Mouse (Mus musculus) liver, embryonic 15.5 days (tissue): ENCODE data around the gene Atp7b. TPM values are rescaled to one million over a fixed set of nuclear protein-coding genes. Genes with fewer than 3 reads are reported as not detected.
A peak's percentile ranks its signal among the peaks of the same experiment; 100 is the strongest.

Experiments used
- ATAC-seq: fragments of 200-750 bp; cut with Nextera tagmentation; 2 replicates; pipeline ENCODE4 v1.8.0; 2017; ENCODE audit warnings: moderate number of reproducible peaks, mild to moderate bottlenecking, moderate library complexity; ENCODE audit not compliant: insufficient read depth
- H3K27ac ChIP-seq: fragments of 300-500 bp; sonication (generic); replicated peaks from 2 replicates; pipeline ENCODE4 v1.5.1; 2015; ENCODE audit warnings: mild to moderate bottlenecking, inconsistent platforms
- H3K27me3 ChIP-seq: fragments of 300-500 bp; sonication (generic); 2 replicates; pipeline ENCODE4 v1.6.1; 2015; ENCODE audit warnings: mild to moderate bottlenecking, inconsistent platforms
- H3K36me3 ChIP-seq: fragments of 300-500 bp; sonication (generic); replicated peaks from 2 replicates; pipeline ENCODE4 v1.6.1; 2015; ENCODE audit warnings: moderate library complexity, mild to moderate bottlenecking, inconsistent platforms
- H3K4me1 ChIP-seq: fragments of 300-500 bp; sonication (generic); replicated peaks from 2 replicates; pipeline ENCODE4 v1.6.1; 2015; ENCODE audit warnings: inconsistent platforms
- H3K4me2 ChIP-seq: fragments of 300-500 bp; sonication (generic); 2 replicates; pipeline ENCODE4 v1.6.1; 2015; ENCODE audit warnings: moderate library complexity, mild to moderate bottlenecking, inconsistent platforms
- H3K4me3 ChIP-seq: fragments of 300-500 bp; sonication (generic); replicated peaks from 2 replicates; pipeline ENCODE4 v1.5.1; 2015; ENCODE audit warnings: mild to moderate bottlenecking, inconsistent platforms
- H3K9ac ChIP-seq: fragments of 300-500 bp; sonication (generic); 2 replicates; pipeline ENCODE4 v1.6.1; 2015; ENCODE audit warnings: moderate library complexity, mild to moderate bottlenecking, inconsistent platforms
- H3K9me3 ChIP-seq: fragments of 300-500 bp; sonication (generic); replicated peaks from 2 replicates; pipeline ENCODE4 v1.6.1; 2016; ENCODE audit warnings: inconsistent platforms
- WGBS: fragments of 180-500 bp; shearing (Covaris S2); methylation state at CpG from one replicate; pipeline ENCODE4 v1.1.7; 2015; ENCODE audit warnings: mixed read lengths; ENCODE audit not compliant: insufficient replicate concordance; 5-methylcytosine and 5-hydroxymethylcytosine counted together
- polyA plus RNA-seq: library from polyadenylated mRNA; unstranded; fragments of >200 nt; fragmentation: Nextera tagmentation; extraction: Ambion mirVana; gene quantifications from 2 replicates; pipeline ENCODE4 v1.2.1, GENCODE M21; 2015

The Atp7b gene
- polyA plus RNA-seq, 1 experiment from 2014 or later: 11.6 TPM

DNA sequence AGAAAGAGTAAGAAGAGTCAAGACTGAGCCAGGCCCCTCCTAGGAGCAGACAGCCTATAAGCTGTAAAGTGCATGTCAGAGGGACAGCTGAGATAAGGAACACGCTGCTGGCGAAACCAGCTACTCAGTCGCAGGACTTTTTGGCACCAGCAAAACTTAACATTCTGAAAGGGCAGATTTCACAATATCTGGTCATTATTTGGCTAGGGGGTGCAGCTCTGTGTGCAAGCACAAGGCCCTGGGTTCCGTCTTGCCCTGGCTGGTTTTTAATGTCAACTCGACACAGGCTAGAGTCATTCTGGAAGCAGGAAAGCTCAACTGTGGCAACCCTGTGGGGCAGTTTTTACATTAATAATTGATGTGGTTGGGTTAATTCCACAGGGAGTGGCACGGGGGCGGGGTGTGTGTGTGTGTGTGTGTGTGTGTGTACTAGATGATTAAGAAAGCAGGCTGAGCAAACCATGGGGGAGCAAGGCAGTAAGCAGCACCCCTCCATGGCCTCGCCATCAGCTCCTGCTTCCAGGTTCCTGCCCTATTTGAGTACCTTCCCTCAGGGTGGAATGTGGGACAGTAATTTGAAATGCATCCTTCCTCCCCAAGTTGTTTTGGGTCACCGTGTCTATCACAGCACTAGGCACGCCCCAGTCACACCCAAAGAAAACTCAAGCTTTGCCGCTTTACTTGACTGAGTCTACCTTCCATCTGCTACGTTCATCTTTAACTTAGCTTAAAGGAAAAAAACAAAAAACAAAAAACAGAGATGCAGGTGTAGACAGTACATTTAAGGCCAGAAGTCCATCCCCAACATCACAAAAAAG, 5.2 kb downstream of the Atp7b start:
- peak overlapping the region; percentile 11; the same call in 1 of the 2 replicates for H3K9ac ChIP-seq
- H3K9me3 ChIP-seq: no peaks in the 10 kb centered on the region
- H3K36me3 ChIP-seq: peaks cover 11% of the 10 kb centered on the region; the same call in 1 of the 2 replicates
- H3K4me3 ChIP-seq: peak overlapping the region; percentile 24
- peak overlapping the region; percentile 83 for H3K27ac ChIP-seq
- H3K4me2 ChIP-seq: peak overlapping the region; percentile 90
- no peaks in the 10 kb centered on the region for H3K27me3 ChIP-seq
- 25% methylated on average over 12 of the region's 12 CpGs for WGBS
- peaks cover 62% of the 10 kb centered on the region for H3K4me1 ChIP-seq
- peak; percentile 76 for ATAC-seq

DNA sequence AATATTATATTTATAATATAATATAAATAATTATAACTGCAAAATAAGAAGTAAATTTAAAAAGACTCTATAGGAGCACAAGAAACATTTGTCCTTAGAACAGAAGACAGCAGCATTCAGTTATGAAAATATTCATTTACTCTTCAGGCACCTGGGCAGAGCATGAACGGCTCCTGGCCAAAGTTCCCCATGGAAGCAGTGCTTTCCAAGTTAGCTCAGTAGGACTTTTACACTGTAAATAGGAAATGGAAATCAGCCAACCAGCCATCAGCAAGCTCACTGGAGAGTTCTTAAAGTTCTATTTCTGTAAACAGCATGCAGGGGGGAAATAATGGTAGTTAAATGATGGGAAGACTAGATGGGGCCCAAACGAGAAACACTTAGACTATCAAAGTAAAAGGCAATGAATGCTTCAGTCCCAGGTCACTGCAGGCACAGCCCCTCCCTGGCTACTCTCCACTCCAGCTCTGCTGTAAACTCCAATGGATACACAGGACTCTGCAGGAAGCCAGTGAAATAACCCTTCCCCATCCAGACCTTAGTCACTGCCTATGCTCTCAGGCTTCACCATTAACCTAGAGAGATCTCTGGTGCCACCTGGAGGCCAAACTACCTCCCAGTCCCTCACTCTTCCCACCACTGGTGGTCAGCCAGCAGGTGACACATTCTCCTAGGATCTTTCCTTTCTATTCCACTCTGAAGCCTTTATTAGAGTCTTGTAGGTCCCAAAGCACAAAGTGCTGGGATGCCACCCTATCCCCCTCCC, 12.2 kb downstream of the Atp7b start:
- WGBS: 76% methylated on average over 2 of the region's 2 CpGs
- Histone ChIP-seq H3K4me1 (peaks cover 23% of the 10 kb centered on the region), H3K27ac (peak overlapping the region; percentile 54; the same call in 1 of the 2 replicates), H3K4me2 (no peak overlapping the region), H3K9me3 (no peaks in the 10 kb centered on the region), H3K36me3 (0 out of 2 replicates have a peak, but pooled peaks cover 3% of the 10 kb centered on the region), H3K27me3 (no peaks in the 10 kb centered on the region), H3K4me3 (no peak overlapping the region), H3K9ac (no peak overlapping the region)
- ATAC-seq: peak; percentile 80

- Histone ChIP-seq H3K4me3 (no peak overlapping the region), H3K4me2 (no peak overlapping the region), H3K4me1 (peaks cover 42% of the 10 kb centered on the region), H3K9me3 (no peaks in the 10 kb centered on the region), H3K36me3 (no peaks in the 10 kb centered on the region), H3K27ac (no peak overlapping the region), H3K27me3 (no peaks in the 10 kb centered on the region), H3K9ac (no peak overlapping the region)
- no peak for ATAC-seq
- 70% methylated on average over 12 of the region's 12 CpGs for whole genome bisulfite sequencing
Measured at GRCm38 (mm10) chr8:22043706-22044105, 16.4 kb downstream of the Atp7b start.

GRCm38 (mm10) chr8:22042515-22042914, 17.6 kb downstream of the Atp7b start:
- ATAC-seq: no peak
- H3K4me2 ChIP-seq: no peak overlapping the region
- H3K4me1 ChIP-seq: peaks cover 39% of the 10 kb centered on the region
- no peak overlapping the region for H3K4me3 ChIP-seq
- H3K27ac ChIP-seq: no peak overlapping the region
- H3K9ac ChIP-seq: no peak overlapping the region
- 68% methylated on average over 3 of the region's 3 CpGs for WGBS
- no peaks in the 10 kb centered on the region for H3K27me3 ChIP-seq
- H3K9me3 ChIP-seq: no peaks in the 10 kb centered on the region
- 0 out of 2 replicates have a peak, but pooled peaks cover 6% of the 10 kb centered on the region for H3K36me3 ChIP-seq

- Histone ChIP-seq H3K9ac (no peak overlapping the region), H3K27me3 (no peaks in the 10 kb centered on the region), H3K4me2 (no peak overlapping the region), H3K36me3 (peaks cover 6% of the 10 kb centered on the region; the same call in 1 of the 2 replicates), H3K4me3 (no peak overlapping the region), H3K9me3 (no peaks in the 10 kb centered on the region), H3K4me1 (peaks cover 33% of the 10 kb centered on the region), H3K27ac (peak overlapping the region; percentile 49; the same call in 1 of the 2 replicates)
- WGBS: 48% methylated on average over 6 of the region's 6 CpGs
- no peak for ATAC-seq
Measured at GRCm38 (mm10) chr8:22040153-22040509, 20.0 kb downstream of the Atp7b start.

GRCm38 (mm10) chr8:22039468-22040152, 20.5 kb downstream of the Atp7b start:
- WGBS: 26% methylated on average over 15 of the region's 15 CpGs
- peak overlapping the region; percentile 49 for H3K27ac ChIP-seq
- ATAC-seq: peak; percentile 63

DNA sequence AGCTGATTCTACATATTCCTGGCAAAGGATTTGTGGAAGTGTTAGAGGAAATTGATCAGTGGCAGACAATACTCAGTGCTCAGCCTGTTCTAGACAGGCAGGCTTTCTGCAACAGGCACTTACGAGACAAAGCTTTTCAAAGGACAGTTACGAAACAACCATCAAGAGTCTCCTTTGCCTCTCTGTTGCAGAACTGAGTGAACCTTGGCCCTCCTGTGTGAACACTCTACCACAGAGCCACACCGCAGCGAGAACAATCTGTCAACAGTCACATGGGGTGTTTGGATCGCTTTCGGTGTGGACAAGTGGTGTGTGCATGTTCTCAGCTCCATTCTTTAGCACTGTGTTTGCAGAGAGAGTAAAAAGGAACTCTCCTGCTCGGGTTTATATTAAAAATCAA, 23.1 kb downstream of the Atp7b start:
- Histone ChIP-seq H3K9me3 (no peaks in the 10 kb centered on the region), H3K4me3 (no peak overlapping the region), H3K9ac (no peak overlapping the region), H3K36me3 (peaks cover 6% of the 10 kb centered on the region; the same call in 1 of the 2 replicates), H3K4me1 (peaks cover 19% of the 10 kb centered on the region; the same call in 1 of the 2 replicates), H3K27ac (peak overlapping the region; percentile 62), H3K4me2 (peak overlapping the region; percentile 40), H3K27me3 (no peaks in the 10 kb centered on the region)
- peak; percentile 70 for ATAC-seq
- WGBS: 62% methylated on average over 7 of the region's 7 CpGs

More at GRCm38 (mm10) chr8:22039468-22040152, 20.5 kb downstream of the Atp7b start:
- H3K36me3 ChIP-seq: peaks cover 6% of the 10 kb centered on the region; the same call in 1 of the 2 replicates
- peak overlapping the region; percentile 40 for H3K4me2 ChIP-seq
- peak overlapping the region; percentile 44 for H3K4me3 ChIP-seq
- no peak overlapping the region for H3K9ac ChIP-seq
- no peaks in the 10 kb centered on the region for H3K27me3 ChIP-seq
- peaks cover 30% of the 10 kb centered on the region for H3K4me1 ChIP-seq
- no peaks in the 10 kb centered on the region for H3K9me3 ChIP-seq

GRCm38 (mm10) chr8:22036137-22036536, 24.0 kb downstream of the Atp7b start:
- no peak for ATAC-seq
- no peak overlapping the region for H3K4me2 ChIP-seq
- no peak overlapping the region for H3K9ac ChIP-seq

DNA sequence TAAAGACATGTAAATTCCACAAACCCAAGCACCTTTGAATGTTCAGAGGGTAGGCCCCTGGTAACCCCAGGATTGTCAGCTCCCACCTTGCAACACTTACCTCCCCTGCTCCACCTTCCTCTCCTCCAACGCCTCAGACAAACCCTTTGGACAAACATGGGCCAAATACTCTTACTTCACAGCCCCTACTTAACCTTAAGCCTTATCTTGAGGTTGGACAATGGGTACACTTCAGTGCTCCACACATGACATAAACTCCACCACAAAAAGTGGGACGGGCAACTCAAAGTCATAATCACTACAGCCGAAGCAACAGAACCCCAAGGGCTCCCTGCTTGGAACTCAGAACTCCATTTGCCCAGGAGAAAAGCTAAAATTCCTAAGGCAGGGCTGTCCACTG, 29.1 kb downstream of the Atp7b start:
- Histone ChIP-seq H3K9me3 (no peaks in the 10 kb centered on the region), H3K27ac (no peak overlapping the region), H3K4me3 (no peak overlapping the region), H3K4me2 (no peak overlapping the region), H3K27me3 (no peaks in the 10 kb centered on the region), H3K9ac (no peak overlapping the region), H3K4me1 (no peaks in the 10 kb centered on the region), H3K36me3 (peaks cover 31% of the 10 kb centered on the region)
- no peak for ATAC-seq
- WGBS: 75% methylated on average over 3 of the region's 3 CpGs

More at GRCm38 (mm10) chr8:22036137-22036536, 24.0 kb downstream of the Atp7b start:
- WGBS: 86% methylated on average over 9 of the region's 9 CpGs
- Histone ChIP-seq H3K9me3 (no peaks in the 10 kb centered on the region), H3K4me1 (peaks cover 13% of the 10 kb centered on the region; the same call in 1 of the 2 replicates), H3K27ac (no peak overlapping the region), H3K36me3 (peaks cover 6% of the 10 kb centered on the region; the same call in 1 of the 2 replicates), H3K27me3 (no peaks in the 10 kb centered on the region), H3K4me3 (no peak overlapping the region)

DNA sequence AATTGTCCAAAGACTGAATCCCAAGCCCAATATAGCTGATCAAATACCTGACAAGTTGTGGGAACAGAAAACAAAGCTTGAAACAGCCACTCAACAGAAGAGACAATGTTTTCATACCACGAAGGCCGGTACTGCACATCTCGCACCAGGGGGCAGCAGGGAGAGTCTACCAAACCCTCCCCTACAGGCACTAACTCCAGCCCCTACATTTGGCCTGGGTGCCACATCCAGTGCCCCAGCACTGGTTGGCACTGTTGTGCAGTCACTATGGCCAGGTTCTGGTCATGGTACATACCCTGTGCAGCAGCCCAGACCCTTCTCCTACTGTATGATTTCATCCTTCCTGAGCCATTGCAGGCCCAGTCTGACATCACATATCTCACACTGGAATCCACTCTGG, 31.1 kb downstream of the Atp7b start:
- no peak overlapping the region for H3K4me2 ChIP-seq
- H3K4me1 ChIP-seq: no peaks in the 10 kb centered on the region
- ATAC-seq: no peak
- no peak overlapping the region for H3K27ac ChIP-seq
- 85% methylated on average over 3 of the region's 3 CpGs for WGBS
- H3K36me3 ChIP-seq: peaks cover 43% of the 10 kb centered on the region
- no peak overlapping the region for H3K4me3 ChIP-seq
- no peaks in the 10 kb centered on the region for H3K27me3 ChIP-seq
- no peak overlapping the region for H3K9ac ChIP-seq
- H3K9me3 ChIP-seq: no peaks in the 10 kb centered on the region
